Mouse (Mus musculus): ENCODE measurements around the gene Smim4.

Gene Smim4

GRCm38 (mm10) chr14:31138897-31139429, 10.2 kb upstream of the Smim4 start:
- no peak for DNase-seq (ENCODE audit: low spot score)

DNA sequence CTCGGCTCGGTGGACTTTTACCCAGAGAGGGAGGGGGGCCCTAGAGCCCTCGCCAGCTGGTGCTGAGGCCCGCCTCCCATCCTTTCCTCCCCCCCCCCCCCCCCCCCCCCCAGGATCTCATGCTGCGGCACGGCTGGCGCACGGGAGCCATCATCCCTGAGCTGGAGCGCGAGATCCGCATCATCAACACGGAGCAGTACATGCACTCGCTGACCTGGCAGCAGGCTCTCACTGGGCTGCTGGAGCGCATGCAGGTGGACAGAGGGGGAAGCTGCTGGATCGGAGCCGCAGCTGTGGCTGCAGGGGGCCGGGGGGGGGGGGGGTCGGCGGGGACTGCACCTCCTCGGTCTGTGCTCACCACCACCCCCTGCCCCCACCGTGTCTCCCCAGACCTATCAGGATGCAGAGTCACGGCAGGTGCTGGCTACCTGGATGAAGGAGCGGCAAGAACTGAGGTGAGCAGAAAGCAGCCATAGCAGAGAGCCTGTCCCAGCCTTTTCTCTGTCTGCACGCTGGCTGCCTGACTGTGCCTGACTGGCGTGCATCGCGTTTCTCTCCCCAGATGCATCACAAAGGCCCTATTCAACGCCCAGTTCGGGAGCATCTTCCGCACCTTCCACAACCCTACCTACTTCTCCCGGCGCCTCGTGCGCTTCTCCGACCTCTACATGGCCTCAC, 9.6 kb upstream of the Smim4 start:
- DNase-seq (ENCODE audit: low spot score), result no peak

GRCm38 (mm10) chr14:31137791-31138190, 9.0 kb upstream of the Smim4 start:
- DNase-seq (ENCODE audit: low spot score), result no peak

GRCm38 (mm10) chr14:31137281-31137595, 8.5 kb upstream of the Smim4 start:
- no peak for DNase-seq (ENCODE audit: low spot score)

- DNase-seq (ENCODE audit: low spot score), result no peak
These were observed 7.9 kb upstream of the Smim4 start for GRCm38 (mm10) chr14:31136411-31137280.

- DNase-seq (ENCODE audit: low spot score), result no peak
These were observed 7.0 kb upstream of the Smim4 start for GRCm38 (mm10) chr14:31135495-31136410.

GRCm38 (mm10) chr14:31134015-31135000, 5.6 kb upstream of the Smim4 start:
- no peak for DNase-seq (ENCODE audit: low spot score)

DNA sequence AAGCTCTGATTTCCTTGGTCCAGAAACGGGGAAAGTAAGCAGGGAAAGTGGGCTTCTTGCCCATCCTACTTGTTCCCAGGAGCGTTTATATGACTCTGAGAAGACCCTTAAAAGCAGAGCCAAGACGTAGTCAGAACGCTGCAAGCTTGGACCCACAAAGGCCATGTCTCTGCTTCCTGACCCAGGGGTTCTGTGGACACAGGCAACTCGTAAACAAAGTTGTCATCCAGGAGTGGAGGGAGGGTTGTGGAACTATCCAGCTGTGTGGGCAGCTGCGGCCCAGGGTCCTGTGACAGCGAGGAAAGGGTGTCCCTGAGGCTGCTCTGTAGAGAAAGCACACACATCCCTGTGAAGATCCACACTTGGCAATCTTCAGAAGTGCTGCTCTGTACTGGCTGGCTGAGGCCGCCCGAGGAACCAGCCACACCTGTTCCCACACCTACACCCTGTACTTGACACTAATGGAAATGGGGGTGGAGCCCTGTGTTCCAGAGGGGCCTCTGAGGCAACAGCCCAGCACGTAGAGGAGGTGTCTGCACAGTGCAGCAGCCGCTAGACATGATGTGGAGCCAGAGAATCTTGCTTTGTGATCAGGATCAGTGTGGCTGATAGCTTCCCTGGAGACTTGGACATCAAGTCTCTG, 4.4 kb upstream of the Smim4 start:
- DNase-seq (ENCODE audit: low spot score), result no peak

DNA sequence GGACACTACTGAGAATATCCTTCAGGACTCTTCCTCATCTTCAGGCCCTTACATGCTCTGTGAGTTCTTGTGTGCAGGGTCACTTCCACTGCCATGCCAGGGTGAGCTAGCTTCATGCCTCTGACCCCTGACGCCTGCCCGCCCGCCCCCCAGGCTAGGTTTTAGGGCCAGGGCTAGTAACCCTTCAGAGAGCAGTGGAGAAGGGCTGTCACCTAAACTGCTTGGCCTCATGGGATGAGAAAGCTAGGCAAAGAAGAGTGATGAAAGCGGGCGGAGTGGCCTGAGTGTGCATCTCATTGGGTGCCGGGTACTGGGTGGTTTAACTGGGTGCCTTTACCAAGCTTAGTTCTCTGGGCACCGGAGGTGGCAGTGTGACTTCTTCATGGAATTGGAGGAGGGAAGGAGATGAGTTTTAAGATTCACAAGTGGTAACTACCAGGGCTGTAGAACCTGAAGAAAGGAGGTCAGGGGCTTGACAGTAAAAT, 3.8 kb upstream of the Smim4 start:
- no peak for DNase-seq (ENCODE audit: low spot score)

DNA sequence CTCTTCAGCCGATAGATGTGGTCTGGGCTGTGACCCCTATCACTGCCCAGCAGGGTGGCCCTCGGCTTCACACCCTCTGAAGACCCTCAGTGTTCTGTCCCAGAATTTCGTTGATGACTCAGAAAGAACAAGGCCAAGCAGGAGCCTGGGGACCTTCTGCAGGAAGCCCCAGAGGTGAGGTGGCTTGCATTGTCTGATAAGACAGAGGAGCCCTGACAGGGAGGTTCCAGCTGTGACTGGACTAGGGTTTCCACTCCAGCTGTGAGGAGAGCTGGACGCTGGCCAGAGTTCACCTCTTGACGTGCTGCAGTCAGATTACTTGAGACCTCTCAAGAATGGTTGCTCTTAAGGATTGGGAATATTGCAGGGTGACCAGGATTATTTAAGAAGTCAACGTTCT, 3.3 kb upstream of the Smim4 start:
- DNase-seq (ENCODE audit: low spot score), result no peak

- DNase-seq (ENCODE audit: low spot score), result no peak
These were observed 2.6 kb upstream of the Smim4 start for GRCm38 (mm10) chr14:31131272-31131821.

DNA sequence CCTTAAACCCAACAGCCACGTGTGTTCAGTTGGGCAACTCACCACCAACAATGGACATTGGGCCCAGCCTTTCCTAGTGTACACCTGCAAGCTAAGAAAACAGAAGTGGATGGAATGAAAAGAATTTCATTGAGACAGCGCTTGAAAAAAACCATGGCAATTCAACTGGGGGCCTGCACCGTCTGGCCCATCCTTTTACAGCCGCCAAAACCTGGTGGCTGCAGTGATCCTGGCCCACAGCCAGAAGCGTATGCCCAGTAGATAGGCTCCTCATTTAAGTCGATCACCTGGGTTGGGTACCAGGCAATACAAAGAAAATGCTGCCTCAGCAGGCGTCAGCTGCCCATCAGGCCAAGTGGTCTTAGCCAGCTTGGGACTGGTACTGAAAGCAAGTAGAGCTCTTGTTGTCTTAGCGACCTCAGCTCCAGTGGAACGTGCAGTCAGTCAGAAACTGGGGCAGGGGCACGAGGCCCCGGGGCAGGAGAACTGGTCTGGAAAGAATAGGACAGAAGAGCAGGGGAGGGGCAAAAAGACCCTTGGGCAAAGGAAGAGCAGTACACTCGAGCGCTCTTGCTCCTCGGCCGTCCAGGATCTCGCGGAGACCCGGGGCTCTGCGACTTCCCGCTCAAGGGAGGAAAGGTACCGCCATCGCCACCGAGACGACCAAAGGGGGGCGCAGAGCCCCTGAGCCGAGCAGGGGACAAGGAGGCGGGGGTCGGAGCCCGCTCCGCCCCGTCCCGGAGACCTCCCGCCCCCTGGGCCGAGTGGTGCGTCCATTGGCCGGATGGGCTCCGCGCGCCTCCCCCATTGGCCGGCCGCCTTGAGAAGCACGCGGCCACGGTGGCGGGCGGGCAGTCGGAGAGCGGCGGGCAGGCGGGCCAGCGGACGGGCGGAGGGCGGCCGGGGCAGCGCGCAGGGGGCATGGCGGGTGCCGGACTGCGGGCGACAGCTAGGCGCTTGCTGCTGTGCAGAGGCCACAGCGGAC, 1.8 kb upstream of the Smim4 start, which contains the start of gene Nt5dc2:
Gene Nt5dc2, plus strand, starts transcription at position 818 of the 985 bp plus-strand sequence.
- peak; percentile 81 for DNase-seq (ENCODE audit: low spot score)

DNA sequence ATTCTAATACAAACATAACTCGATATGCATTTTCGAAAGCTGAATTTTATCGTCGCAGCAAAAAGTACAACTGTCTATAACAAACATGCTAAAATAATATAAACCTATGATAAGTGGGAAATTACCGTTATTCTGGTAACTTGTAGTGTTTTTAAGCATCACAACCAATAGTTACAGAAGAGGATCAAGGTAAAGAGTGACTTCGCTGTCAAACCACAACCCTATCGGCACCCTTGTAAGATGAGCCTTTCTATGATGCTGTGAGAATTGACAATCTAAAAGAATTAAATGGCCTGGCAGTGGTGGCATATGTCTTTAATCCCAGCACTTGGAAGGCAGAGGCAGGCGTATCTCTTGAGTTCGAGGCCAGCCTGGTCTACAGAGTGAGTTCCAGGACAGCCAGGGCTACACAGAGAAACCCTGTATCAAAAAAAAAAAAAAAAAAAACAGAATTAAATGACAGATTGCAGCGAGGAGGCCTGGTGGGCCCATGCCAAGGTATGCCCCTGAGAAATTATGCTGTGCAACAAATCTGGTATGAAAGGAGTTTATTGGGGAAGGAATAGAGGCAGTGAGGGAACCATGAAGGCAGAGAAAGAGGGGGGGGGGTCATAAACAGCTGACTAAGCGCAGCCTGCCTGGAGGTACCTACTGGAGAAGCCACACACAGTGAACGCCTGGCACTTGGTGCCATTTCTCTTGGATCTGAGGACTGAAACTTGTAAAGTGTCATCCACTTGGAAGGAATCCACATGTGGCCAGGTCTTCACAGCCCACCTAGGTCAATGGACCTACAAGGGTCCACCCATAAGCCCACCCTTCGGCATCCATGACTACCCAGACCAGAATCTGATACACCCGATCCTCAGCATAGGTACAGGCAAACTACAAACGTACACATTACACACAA, 825 bp upstream of the Smim4 start:
- DNase-seq (ENCODE audit: low spot score), result no peak

GRCm38 (mm10) chr14:31128101-31128825, 493 bp downstream of the Smim4 start:
- DNase-seq (ENCODE audit: low spot score), result peak; percentile 34

DNA sequence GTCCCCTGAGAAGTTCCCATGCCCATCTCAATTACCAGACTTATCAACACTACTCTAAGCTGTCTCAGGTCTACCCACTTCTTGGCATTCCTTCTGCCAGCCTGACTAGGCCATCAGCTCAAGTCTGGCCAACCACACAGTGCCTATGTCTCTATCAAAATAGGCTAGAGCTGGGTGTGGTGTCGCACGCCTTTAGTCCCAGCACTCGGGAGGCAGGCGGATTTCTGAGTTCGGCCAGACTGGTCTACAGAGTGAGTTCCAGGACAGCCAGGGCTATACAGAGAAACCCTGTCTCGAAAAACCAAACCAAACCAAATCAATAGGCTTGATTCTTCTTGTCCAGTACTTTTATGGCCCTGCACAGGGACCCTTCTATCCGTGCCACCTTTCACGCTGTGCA, 1.9 kb downstream of the Smim4 start:
- DNase-seq (ENCODE audit: low spot score), result no peak

GRCm38 (mm10) chr14:31125106-31126075, 3.4 kb downstream of the Smim4 start:
- no peak for DNase-seq (ENCODE audit: low spot score)
